Mouse (Mus musculus) lung, postnatal 0 days (tissue): ENCODE data around the gene Tprn.

Experiments
- CTCF ChIP-seq: IDR thresholded peaks from 2 replicates; pipeline ENCODE4 v1.5.1; 2016; ENCODE audit warnings: antibody characterized with exemption, mild to moderate bottlenecking
- EP300 ChIP-seq: IDR thresholded peaks from 2 replicates; pipeline ENCODE4 v1.6.1; 2016; ENCODE audit warnings: antibody characterized with exemption, mild to moderate bottlenecking, control low read depth

GRCm38 (mm10) chr2:25223681-25224491, 38.5 kb upstream of the Tprn start:
- TF ChIP-seq CTCF (no peak), EP300 (no peak)
